Mouse (Mus musculus) liver, embryonic 14.5 days (tissue): ENCODE data around the gene Myo18a. TPM values are rescaled to one million over a fixed set of nuclear protein-coding genes. Genes with fewer than 3 reads are reported as not detected.

Source experiments
- ATAC-seq: fragments of 200-750 bp; cut with Nextera tagmentation; 2 replicates; pipeline ENCODE4 v1.8.0; 2017; ENCODE audit warnings: moderate number of reproducible peaks, mild to moderate bottlenecking, moderate library complexity; ENCODE audit not compliant: insufficient read depth
- DNase-seq, 3 experiments: peaks; one replicate each; pipeline ENCODE4 v3.0.0-alpha.2; 2012 to 2013; ENCODE audit warnings: low read depth in 3 of 3, low spot score in 3 of 3
- H3K27ac ChIP-seq: fragments of 300-500 bp; sonication (generic); 2 replicates; pipeline ENCODE4 v1.5.1; 2014; ENCODE audit warnings: moderate library complexity, mild to moderate bottlenecking, control low read depth, inconsistent platforms
- H3K27me3 ChIP-seq: fragments of 300-500 bp; sonication (generic); 2 replicates; pipeline ENCODE4 v1.6.1; 2014; ENCODE audit warnings: mild to moderate bottlenecking, low read length, moderate library complexity; ENCODE audit not compliant: control insufficient read depth, insufficient read depth
- H3K36me3 ChIP-seq: fragments of 300-500 bp; sonication (generic); replicated peaks from 2 replicates; pipeline ENCODE4 v1.6.1; 2014; ENCODE audit warnings: low read depth; ENCODE audit not compliant: control insufficient read depth, insufficient read depth
- H3K4me1 ChIP-seq, 2 experiments: fragments of 200-500 bp in 1 of 2; fragments of 300-500 bp in 1 of 2; sonication (generic) in 1 of 2; replicated peaks; 2 replicates each; pipeline ENCODE4 v1.6.1; 2012 to 2014; ENCODE audit warnings: antibody characterized with exemption in 1 of 2, inconsistent platforms in 1 of 2, low read length in 1 of 2; ENCODE audit not compliant: control insufficient read depth in 2 of 2, insufficient read depth in 2 of 2
- H3K4me2 ChIP-seq: fragments of 300-500 bp; sonication (generic); 2 replicates; pipeline ENCODE4 v1.6.1; 2014; ENCODE audit warnings: low read depth, mild to moderate bottlenecking, control low read depth, moderate library complexity
- H3K4me3 ChIP-seq, 2 experiments: fragments of 200-500 bp in 1 of 2; fragments of 300-500 bp in 1 of 2; sonication (generic) in 1 of 2; 2 replicates each; pipeline ENCODE4 v1.5.1; 2012 to 2014; ENCODE audit warnings: low read depth in 2 of 2, low read length in 2 of 2, mild to moderate bottlenecking in 2 of 2, control low read depth in 1 of 2, inconsistent platforms in 1 of 2, moderate library complexity in 1 of 2; ENCODE audit not compliant: insufficient read depth in 1 of 2
- H3K9ac ChIP-seq: fragments of 300-500 bp; sonication (generic); replicated peaks from 2 replicates; pipeline ENCODE4 v1.6.1; 2014; ENCODE audit warnings: mild to moderate bottlenecking, control low read depth, moderate library complexity
- H3K9me3 ChIP-seq: fragments of 300-500 bp; sonication (generic); 2 replicates; pipeline ENCODE4 v1.6.1; 2016; ENCODE audit warnings: low read length, mixed read lengths; ENCODE audit not compliant: control insufficient read depth
- CTCF ChIP-seq: IDR thresholded peaks from 2 replicates; pipeline ENCODE4 v1.5.1; 2016; ENCODE audit warnings: antibody characterized with exemption, low read depth, control low read depth
- EP300 ChIP-seq: IDR thresholded peaks from 2 replicates; pipeline ENCODE4 v1.6.1; 2016; ENCODE audit warnings: antibody characterized with exemption, low read depth
- WGBS: fragments of 180-500 bp; shearing (Covaris S2); extraction: QIAGEN DNeasy Blood & Tissue Kit; methylation state at CpG from one replicate; pipeline ENCODE4 v1.1.7; 2014; ENCODE audit not compliant: insufficient replicate concordance; 5-methylcytosine and 5-hydroxymethylcytosine counted together
- polyA plus RNA-seq, 2 experiments: library from polyadenylated mRNA; depleted of rRNA in 1 of 2; stranded (reverse) in 1 of 2; unstranded in 1 of 2; fragments of >200 nt; fragmentation: Nextera tagmentation in 1 of 2; extraction: Ambion mirVana in 1 of 2; gene quantifications; 2 replicates each; pipeline versions ENCODE4 v1.2.1 to v1.2.3; 2012 to 2014

Gene Myo18a
- polyA plus RNA-seq, 2 experiments, result 13.5 to 15.4 TPM

- Histone ChIP-seq H3K4me3 (no peak overlapping the region), H3K4me2 (no peak overlapping the region), H3K27ac (no peak overlapping the region), H3K36me3 (no peaks in the 10 kb centered on the region), H3K9me3 (no peaks in the 10 kb centered on the region), H3K4me1 (peaks cover 0 to 8% of the 10 kb centered on the region in 2 experiments; a peak in 1 of 4 replicates), H3K27me3 (no peaks in the 10 kb centered on the region), H3K9ac (no peak overlapping the region)
- no peak for TF ChIP-seq CTCF
- TF ChIP-seq EP300, result no peak
- ATAC-seq (no peak), DNase-seq (no peak)
- 43% methylated on average over 4 of the region's 4 CpGs for WGBS
Observed at GRCm38 (mm10) chr11:77871436-77871835, 108.4 kb downstream of the Myo18a start.

- Histone ChIP-seq H3K36me3 (no peaks in the 10 kb centered on the region), H3K27ac (no peak overlapping the region), H3K4me1 (peaks cover 0 to 6% of the 10 kb centered on the region in 2 experiments; a peak in 1 of 4 replicates), H3K9ac (no peak overlapping the region), H3K4me3 (no peak overlapping the region), H3K9me3 (no peaks in the 10 kb centered on the region), H3K4me2 (no peak overlapping the region), H3K27me3 (no peaks in the 10 kb centered on the region)
- DNase-seq (no peak), ATAC-seq (no peak)
- TF ChIP-seq CTCF (no peak), EP300 (no peak)
- WGBS, result 4% methylated on average over 11 of the region's 11 CpGs
Observed at GRCm38 (mm10) chr11:77872236-77872635, 109.2 kb downstream of the Myo18a start.

GRCm38 (mm10) chr11:77872685-77873084 lies 109.6 kb downstream of the Myo18a start:
- H3K36me3 ChIP-seq, result no peaks in the 10 kb centered on the region
- DNase-seq, result no peak
- no peak for ATAC-seq
- peaks cover 0 to 6% of the 10 kb centered on the region in 2 experiments; a peak in 1 of 4 replicates for H3K4me1 ChIP-seq
- WGBS, result 8% methylated on average over 7 of the region's 7 CpGs
- H3K4me3 ChIP-seq, result no peak overlapping the region
- H3K27me3 ChIP-seq, result no peaks in the 10 kb centered on the region
- no peak for TF ChIP-seq CTCF
- no peak overlapping the region for H3K27ac ChIP-seq
- no peaks in the 10 kb centered on the region for H3K9me3 ChIP-seq
- H3K9ac ChIP-seq, result no peak overlapping the region
- H3K4me2 ChIP-seq, result no peak overlapping the region

- Histone ChIP-seq H3K9ac (no peak overlapping the region), H3K27me3 (no peaks in the 10 kb centered on the region), H3K4me3 (no peak overlapping the region), H3K27ac (no peak overlapping the region), H3K9me3 (no peaks in the 10 kb centered on the region), H3K4me2 (no peak overlapping the region), H3K4me1 (peaks cover 0 to 6% of the 10 kb centered on the region in 2 experiments; a peak in 1 of 4 replicates), H3K36me3 (no peaks in the 10 kb centered on the region)
- 14% methylated on average over 3 of the region's 3 CpGs for WGBS
- DNase-seq (no peak), ATAC-seq (no peak)
- no peak for TF ChIP-seq EP300
- no peak for TF ChIP-seq CTCF
Observed at GRCm38 (mm10) chr11:77873116-77873515, 110.1 kb downstream of the Myo18a start.

- Histone ChIP-seq H3K27ac (no peak overlapping the region), H3K27me3 (no peaks in the 10 kb centered on the region), H3K36me3 (no peaks in the 10 kb centered on the region), H3K4me3 (no peak overlapping the region), H3K4me2 (no peak overlapping the region), H3K9ac (no peak overlapping the region), H3K4me1 (peaks cover 0 to 6% of the 10 kb centered on the region in 2 experiments; a peak in 1 of 4 replicates), H3K9me3 (no peaks in the 10 kb centered on the region)
- TF ChIP-seq CTCF (no peak), EP300 (no peak)
- ATAC-seq, result no peak
- no peak for DNase-seq
- 61% methylated on average over 6 of the region's 6 CpGs for WGBS
Observed at GRCm38 (mm10) chr11:77874685-77875231, 111.7 kb downstream of the Myo18a start.
